Comparison of ENCODE assay signal across 19 mouse cellular contexts in the genomic region with DNA sequence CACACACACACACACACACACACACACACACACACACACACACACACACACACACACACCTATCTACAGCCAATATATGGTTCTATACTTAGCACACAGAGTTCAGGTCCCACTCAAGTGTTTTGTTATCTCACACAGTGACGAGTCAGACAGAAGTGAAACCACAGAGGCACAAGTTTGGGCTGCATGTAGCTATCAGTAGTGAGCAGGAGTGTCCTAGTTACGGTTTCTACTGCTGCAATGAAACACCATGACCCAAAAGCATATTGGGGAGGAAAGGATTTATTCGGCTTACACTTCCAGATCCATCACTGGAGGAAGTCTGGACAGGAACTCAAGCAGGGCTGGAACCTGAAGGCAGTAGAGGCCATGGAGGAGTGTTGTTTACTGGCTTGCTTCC. TPM values are rescaled to one million over a fixed set of nuclear protein-coding genes. Genes with fewer than 3 reads are reported as not detected.
DNase-seq lines count a peak whose midpoint lies in the region; ATAC-seq and TF ChIP-seq lines count a peak whose summit lies in the region.
"Had no signal": no experiment of that assay in that cellular context is flagged by ENCODE, and none has a peak within 500 bp of the region (broad histone marks: within the 10 kb centered on the region; RNA-seq: fewer than 3 reads in every experiment).

No protein-coding gene starts in this region.

- TF ChIP-seq RAD21 in CH12.LX (IDR thresholded peaks at IDR 0.05; ENCODE audit: low read depth, low read length): no peak

- H3K4me2 ChIP-seq in heart, embryonic 12.5 days: no peak overlapping the region
- peak overlapping the region; percentile 59; the same call in 1 of the 2 replicates for H3K4me2 ChIP-seq in CH12.LX (ENCODE audit: insufficient read depth, low read depth, poor library complexity, severe bottlenecking)
- H3K4me2 ChIP-seq in liver, embryonic 13.5 days: no peak overlapping the region
- H3K4me2 ChIP-seq in forebrain, embryonic 11.5 days (ENCODE audit: low read depth, low read length, severe bottlenecking): no peak overlapping the region
- H3K4me2 ChIP-seq: hindbrain, embryonic 12.5 days; limb, embryonic 12.5 days; neural tube, embryonic 15.5 days had no signal

- H3K4me3 ChIP-seq in heart, embryonic 12.5 days: no peak overlapping the region
- no peak overlapping the region for H3K4me3 ChIP-seq in CH12.LX (replicated peaks in 1 of 3; ENCODE audit: low read depth in 2 of 3, low read length in 2 of 3, poor library complexity in 1 of 3)
- no peak overlapping the region for H3K4me3 ChIP-seq in liver, embryonic 13.5 days (replicated peaks)
- no peak overlapping the region for H3K4me3 ChIP-seq in forebrain, embryonic 11.5 days (ENCODE audit: low read depth, low read length)
- H3K4me3 ChIP-seq: hindbrain, embryonic 12.5 days; limb, embryonic 12.5 days; midbrain, embryonic 10.5 days; neural tube, embryonic 15.5 days had no signal

- no peak overlapping the region for H3K9ac ChIP-seq in heart, embryonic 12.5 days
- H3K9ac ChIP-seq in CH12.LX (ENCODE audit: insufficient read depth, low read depth): no peak overlapping the region
- no peak overlapping the region for H3K9ac ChIP-seq in liver, embryonic 13.5 days
- H3K9ac ChIP-seq in forebrain, embryonic 11.5 days (ENCODE audit: low read length): no peak overlapping the region
- H3K9ac ChIP-seq: forebrain, postnatal 0 days; hindbrain, embryonic 12.5 days; limb, embryonic 12.5 days; neural tube, embryonic 15.5 days had no signal

- TF ChIP-seq POLR2A in CH12.LX (IDR thresholded peaks at IDR 0.05; ENCODE audit: low read depth, low read length): no peak

- peaks cover 18% of the 10 kb centered on the region for H3K36me3 ChIP-seq in heart, embryonic 12.5 days
- peaks cover 0 to 7% of the 10 kb centered on the region in 2 experiments for H3K36me3 ChIP-seq in CH12.LX (replicated peaks in 1 of 2; ENCODE audit: control insufficient read depth in 1 of 2, insufficient read depth in 1 of 2, low read length in 1 of 2)
- H3K36me3 ChIP-seq in liver, embryonic 13.5 days: peaks cover 6% of the 10 kb centered on the region; the same call in 1 of the 2 replicates
- no peaks in the 10 kb centered on the region; the same call in 1 of the 2 replicates for H3K36me3 ChIP-seq in forebrain, embryonic 11.5 days (ENCODE audit: control insufficient read depth, insufficient read depth, low read length)

- peaks cover 48% of the 10 kb centered on the region for H3K4me1 ChIP-seq in heart, embryonic 12.5 days (replicated peaks)
- peaks cover 12 to 31% of the 10 kb centered on the region in 2 experiments; a peak in 3 of 4 replicates for H3K4me1 ChIP-seq in CH12.LX (ENCODE audit: control insufficient read depth in 1 of 2, insufficient read depth in 2 of 2)
- peaks cover 28% of the 10 kb centered on the region for H3K4me1 ChIP-seq in liver, embryonic 13.5 days (replicated peaks)
- H3K4me1 ChIP-seq in forebrain, embryonic 11.5 days (replicated peaks; ENCODE audit: control insufficient read depth, insufficient read depth, low read length): no peaks in the 10 kb centered on the region
- H3K4me1 ChIP-seq: hindbrain, embryonic 12.5 days; limb, embryonic 12.5 days; midbrain, embryonic 10.5 days; neural tube, embryonic 15.5 days had no signal

- no peaks in the 10 kb centered on the region for H3K27me3 ChIP-seq in heart, embryonic 12.5 days (replicated peaks)
- H3K27me3 ChIP-seq in CH12.LX (replicated peaks): no peaks in the 10 kb centered on the region
- H3K27me3 ChIP-seq in liver, embryonic 13.5 days: no peaks in the 10 kb centered on the region
- H3K27me3 ChIP-seq in forebrain, embryonic 11.5 days (ENCODE audit: control insufficient read depth, insufficient read depth, low read length): no peaks in the 10 kb centered on the region
- H3K27me3 ChIP-seq: hindbrain, embryonic 12.5 days; limb, embryonic 12.5 days; neural tube, embryonic 15.5 days had no signal

- no peak for DNase-seq in heart, postnatal 14 days
- DNase-seq in CH12.LX (ENCODE audit: extremely low read depth): peak; percentile 29
- DNase-seq in liver, embryonic 13.5 days: no peak
- DNase-seq in forebrain, embryonic 11.5 days (ENCODE audit: low spot score): no peak
- no peak for DNase-seq in cerebellum, postnatal 14 days
- DNase-seq: adrenal gland, postnatal 25 days; cerebellum, postnatal 36 days; forebrain, postnatal 0 days; right cerebral cortex, adult 18-20 months; spleen, adult 18-20 months; thymus, postnatal 4 days had no signal

- no peak for TF ChIP-seq CTCF in CH12.LX (conservative IDR thresholded peaks at IDR 0.05 in 1 of 2, IDR thresholded peaks at IDR 0.05 in 1 of 2; ENCODE audit: low read depth in 2 of 2, low read length in 2 of 2)

- H3K9me3 ChIP-seq in heart, embryonic 12.5 days (replicated peaks): no peaks in the 10 kb centered on the region
- no peaks in the 10 kb centered on the region for H3K9me3 ChIP-seq in CH12.LX (replicated peaks; ENCODE audit: low read length)
- no peaks in the 10 kb centered on the region for H3K9me3 ChIP-seq in liver, embryonic 13.5 days (replicated peaks)
- H3K9me3 ChIP-seq in forebrain, embryonic 11.5 days (ENCODE audit: control insufficient read depth, low read length): no peaks in the 10 kb centered on the region
- H3K9me3 ChIP-seq: hindbrain, embryonic 12.5 days; limb, embryonic 12.5 days; midbrain, embryonic 10.5 days; neural tube, embryonic 15.5 days had no signal

- in situ Hi-C loops in CH12.LX (cut with MboI; ENCODE audit: low pct_ligation_motif_present, low pct_unique_long_range_greater_than_20kb, low sequenced_read_pairs): no loop called here

- ATAC-seq in heart, embryonic 12.5 days (ENCODE audit: insufficient number of reproducible peaks, low FRiP score): no peak
- peak; percentile 72 for ATAC-seq in liver, embryonic 13.5 days (ENCODE audit: low read depth)
- ATAC-seq in neutrophil, adult 5-6 weeks (ENCODE audit: extremely low read depth, insufficient number of reproducible peaks, low FRiP score, poor library complexity, severe bottlenecking): peak; percentile 78
- ATAC-seq in forebrain, embryonic 11.5 days (replicated peaks; ENCODE audit: low FRiP score): no peak
- ATAC-seq: CD4-positive, CD25-positive, alpha-beta regulatory T cell, adult 4 months; forebrain, postnatal 0 days had no signal

- H3K79me2 ChIP-seq in CH12.LX (replicated peaks; ENCODE audit: control insufficient read depth, extremely low read depth, insufficient read depth, poor library complexity, severe bottlenecking): peaks cover 3% of the 10 kb centered on the region; the same call in 1 of the 2 replicates

- peak overlapping the region; percentile 40; the same call in 1 of the 2 replicates for H3K27ac ChIP-seq in heart, embryonic 12.5 days (ENCODE audit: poor library complexity, severe bottlenecking)
- peak overlapping the region; percentile 6; the same call in 1 of the 2 replicates for H3K27ac ChIP-seq in CH12.LX (ENCODE audit: insufficient read depth, low read depth)
- no peak overlapping the region for H3K27ac ChIP-seq in liver, embryonic 13.5 days
- H3K27ac ChIP-seq in forebrain, embryonic 11.5 days (ENCODE audit: low read depth, low read length): no peak overlapping the region
- H3K27ac ChIP-seq: hindbrain, embryonic 12.5 days; limb, embryonic 12.5 days; midbrain, embryonic 10.5 days; neural tube, embryonic 15.5 days; stomach, postnatal 0 days had no signal

- TF ChIP-seq EP300 in CH12.LX (IDR thresholded peaks at IDR 0.05; ENCODE audit: low read length): peak; percentile 52

- 34% methylated on average over 3 of the region's 3 CpGs for WGBS in heart, embryonic 12.5 days
- 12% methylated on average over 3 of the region's 3 CpGs for WGBS in liver, embryonic 13.5 days (ENCODE audit: insufficient replicate concordance)
- 86% methylated on average over 3 of the region's 3 CpGs for WGBS in forebrain, embryonic 11.5 days

- intact Hi-C loops in heart, postnatal 14 days (cut with DNase I): no loop called here

- dilution Hi-C loops in CH12.LX (cut with MboI; ENCODE audit: extremely low pct_ligation_motif_present, extremely low pct_unique_long_range_greater_than_20kb, low sequenced_read_pairs): no loop called here

TF ChIP-seq in CH12.LX, 34 proteins besides CTCF, POLR2A, EP300 and RAD21:
- no peak for TF ChIP-seq USF1 (IDR thresholded peaks at IDR 0.05; ENCODE audit: low read depth, low read length)
- TF ChIP-seq CHD1 (IDR thresholded peaks at IDR 0.05; ENCODE audit: low read depth, low read length): no peak
- TF ChIP-seq ZNF384 (IDR thresholded peaks at IDR 0.05; ENCODE audit: low read depth, low read length): no peak
- TF ChIP-seq IRF4 (IDR thresholded peaks at IDR 0.05; ENCODE audit: low read depth, low read length): peak; percentile 80
- peak; percentile 59; the same call in 1 of the 2 replicates for TF ChIP-seq MEF2A (IDR thresholded peaks at IDR 0.05; ENCODE audit: borderline replicate concordance, low read depth, low read length)
- TF ChIP-seq GABPA (IDR thresholded peaks at IDR 0.05; ENCODE audit: insufficient replicate concordance, low read depth, low read length): no peak
- no peak for TF ChIP-seq ETS1 (conservative IDR thresholded peaks at IDR 0.05; ENCODE audit: low read depth, low read length)
- peak; percentile 41; the same call in 1 of the 2 replicates for TF ChIP-seq BHLHE40 (IDR thresholded peaks at IDR 0.05; ENCODE audit: low read depth, low read length)
TF ChIP-seq in CH12.LX: peak in this region for 3.

RNA-seq across cellular contexts. Expression of gene A930033H14Rik, which starts 9.1 kb away (rescaled TPM):
- 1.9 TPM in 2 replicates for polyA plus RNA-seq in heart, embryonic 12.5 days (2016; fragmentation: Nextera tagmentation; extraction: Ambion mirVana)
- total RNA-seq in heart, postnatal 14 days (2021): 1 to 10 TPM; 2.4 to 2.8 TPM
- 0.84 and 0.85 TPM in 2 replicates for total RNA-seq in CH12.LX (2012; rRNA removed)
- total RNA-seq in CH12.LX (2014; rRNA removed): 0.13 and 0.15 TPM in 2 replicates
- polyA plus RNA-seq in CH12.LX (2012; ENCODE audit: insufficient read length, low read depth): 0.46 and 0.50 TPM in 2 replicates
- 0.39 TPM in 2 replicates for polyA plus RNA-seq in liver, embryonic 13.5 days (2015; fragmentation: Nextera tagmentation; extraction: Ambion mirVana)
- not detected in 2 replicates for total RNA-seq in neutrophil, adult 5-6 weeks (2017)
- polyA plus RNA-seq in forebrain, embryonic 11.5 days (2014; fragmentation: Nextera tagmentation; extraction: Ambion mirVana): 1.4 and 1.9 TPM in 2 replicates
- polyA plus RNA-seq: CD4-positive, CD25-positive, alpha-beta regulatory T cell, adult 4 months had no signal

Comparison
In these comparisons a context has a peak if more than half of its experiments do, and no peak if none do; other contexts are left out.
1. ATAC-seq: peak in liver, embryonic 13.5 days (single experiment) and neutrophil, adult 5-6 weeks (single experiment); none in heart, embryonic 12.5 days (single experiment) and forebrain, embryonic 11.5 days (single experiment).
2. H3K27ac ChIP-seq: peak in heart, embryonic 12.5 days (single experiment) and CH12.LX (single experiment); none in liver, embryonic 13.5 days (single experiment) and forebrain, embryonic 11.5 days (single experiment).